8 mouse cellular contexts compared by ENCODE assay signal in genomic region chr9:37613911-37614280, GRCm38 (mm10). TPM values are rescaled to one million over a fixed set of nuclear protein-coding genes. Genes with fewer than 3 reads are reported as not detected.
DNase-seq lines count a peak whose midpoint lies in the region; ATAC-seq lines count a peak whose summit lies in the region.

No protein-coding gene starts in this region.

- DNase-seq in kidney, postnatal 10 days, result no peak
- no peak for DNase-seq in left cerebral cortex, adult 9 months (ENCODE audit: low spot score in 2 of 2)
- DNase-seq in spleen, postnatal 36 days (ENCODE audit: low spot score in 2 of 2), result no peak
- DNase-seq in urinary bladder, postnatal 4 days (ENCODE audit: low spot score in 2 of 2), result no peak

- H3K4me3 ChIP-seq in kidney, embryonic 14.5 days (ENCODE audit: low read length), result peak overlapping the region; percentile 72
- H3K4me3 ChIP-seq in brown adipose tissue, adult 24 weeks (ENCODE audit: insufficient read depth, low read depth, low read length), result peak overlapping the region; percentile 95
- H3K4me3 ChIP-seq in hindbrain, embryonic 13.5 days, result peak overlapping the region; percentile 60
- H3K4me3 ChIP-seq in midbrain, embryonic 12.5 days, result peak overlapping the region; percentile 62

- peak overlapping the region; percentile 81 for H3K4me2 ChIP-seq in kidney, embryonic 14.5 days (replicated peaks; ENCODE audit: low read depth, low read length)
- H3K4me2 ChIP-seq in hindbrain, embryonic 13.5 days, result peak overlapping the region; percentile 71
- peak overlapping the region; percentile 67 for H3K4me2 ChIP-seq in midbrain, embryonic 12.5 days (replicated peaks)

- no peak overlapping the region for H3K27ac ChIP-seq in kidney, embryonic 14.5 days (ENCODE audit: low read depth, low read length)
- peak overlapping the region; percentile 20; the same call in 1 of the 2 replicates for H3K27ac ChIP-seq in brown adipose tissue, adult 24 weeks (replicated peaks; ENCODE audit: low read depth, low read length)
- H3K27ac ChIP-seq in hindbrain, embryonic 13.5 days, result peak overlapping the region; percentile 90
- peak overlapping the region; percentile 26; the same call in 1 of the 2 replicates for H3K27ac ChIP-seq in midbrain, embryonic 12.5 days (replicated peaks)

- H3K4me1 ChIP-seq in kidney, embryonic 14.5 days (ENCODE audit: control insufficient read depth, insufficient read depth, low read length), result peaks cover 6% of the 10 kb centered on the region; the same call in 1 of the 2 replicates
- H3K4me1 ChIP-seq in brown adipose tissue, adult 24 weeks (ENCODE audit: control insufficient read depth, insufficient read depth, insufficient read length, low read length), result peaks cover 3% of the 10 kb centered on the region; the same call in 1 of the 2 replicates
- peaks cover 13% of the 10 kb centered on the region for H3K4me1 ChIP-seq in hindbrain, embryonic 13.5 days (replicated peaks)
- peaks cover 8% of the 10 kb centered on the region; the same call in 1 of the 2 replicates for H3K4me1 ChIP-seq in midbrain, embryonic 12.5 days

- H3K27me3 ChIP-seq in kidney, embryonic 14.5 days (ENCODE audit: control insufficient read depth, insufficient read depth, low read length), result peaks cover 4% of the 10 kb centered on the region; the same call in 1 of the 2 replicates
- H3K27me3 ChIP-seq in hindbrain, embryonic 13.5 days, result no peaks in the 10 kb centered on the region
- H3K27me3 ChIP-seq in midbrain, embryonic 12.5 days, result peaks cover 14% of the 10 kb centered on the region

- no peaks in the 10 kb centered on the region for H3K36me3 ChIP-seq in kidney, embryonic 14.5 days (ENCODE audit: control insufficient read depth, insufficient read depth, low read length)
- no peaks in the 10 kb centered on the region for H3K36me3 ChIP-seq in hindbrain, embryonic 13.5 days
- H3K36me3 ChIP-seq in midbrain, embryonic 12.5 days, result no peaks in the 10 kb centered on the region

- no peaks in the 10 kb centered on the region for H3K9me3 ChIP-seq in kidney, embryonic 14.5 days (ENCODE audit: control insufficient read depth, low read length)
- H3K9me3 ChIP-seq in hindbrain, embryonic 13.5 days, result no peaks in the 10 kb centered on the region
- no peaks in the 10 kb centered on the region for H3K9me3 ChIP-seq in midbrain, embryonic 12.5 days

- peak overlapping the region; percentile 52; the same call in 1 of the 2 replicates for H3K9ac ChIP-seq in kidney, embryonic 14.5 days (ENCODE audit: low read depth, low read length)
- H3K9ac ChIP-seq in hindbrain, embryonic 13.5 days, result peak overlapping the region; percentile 86
- peak overlapping the region; percentile 32 for H3K9ac ChIP-seq in midbrain, embryonic 12.5 days (replicated peaks)

- ATAC-seq in kidney, embryonic 14.5 days (ENCODE audit: low FRiP score, low TSS enrichment), result no peak; the same call in 1 of the 2 replicates
- ATAC-seq in hindbrain, embryonic 13.5 days (ENCODE audit: low FRiP score), result peak; percentile 75
- no peak; the same call in 1 of the 2 replicates for ATAC-seq in midbrain, embryonic 12.5 days (ENCODE audit: low FRiP score, low read depth)

- 22% methylated on average over 6 of the region's 6 CpGs for WGBS in kidney, embryonic 14.5 days
- 22% methylated on average over 6 of the region's 6 CpGs for WGBS in hindbrain, embryonic 13.5 days
- WGBS in midbrain, embryonic 12.5 days, result 17% methylated on average over 6 of the region's 6 CpGs

RNA-seq across cellular contexts. Expression of gene Spa17, which starts 0.4 kb away (rescaled TPM):
- 6.7 and 8.0 TPM in 2 replicates for polyA plus RNA-seq in kidney, embryonic 14.5 days (2014; fragmentation: Nextera tagmentation; extraction: Ambion mirVana)
- polyA plus RNA-seq in brown adipose tissue, adult 24 weeks (2012; ENCODE audit: insufficient read depth, insufficient read length, missing spikeins), result 13.3 and 14.2 TPM in 2 replicates
- polyA plus RNA-seq in hindbrain, embryonic 13.5 days (2015; fragmentation: Nextera tagmentation; extraction: Ambion mirVana), result 16.1 and 17.1 TPM in 2 replicates
- 13.2 and 15.9 TPM in 2 replicates for polyA plus RNA-seq in midbrain, embryonic 12.5 days (2016; fragmentation: Nextera tagmentation; extraction: Ambion mirVana)

RNA-seq across cellular contexts. Expression of gene Tbrg1, which starts 43.2 kb away (rescaled TPM):
- polyA plus RNA-seq in kidney, embryonic 14.5 days (2014; fragmentation: Nextera tagmentation; extraction: Ambion mirVana), result 135 and 142 TPM in 2 replicates
- polyA plus RNA-seq in brown adipose tissue, adult 24 weeks (2012; ENCODE audit: insufficient read depth, insufficient read length, missing spikeins), result 15.1 and 15.6 TPM in 2 replicates
- polyA plus RNA-seq in hindbrain, embryonic 13.5 days (2015; fragmentation: Nextera tagmentation; extraction: Ambion mirVana), result 89.2 and 95.8 TPM in 2 replicates
- 106 and 123 TPM in 2 replicates for polyA plus RNA-seq in midbrain, embryonic 12.5 days (2016; fragmentation: Nextera tagmentation; extraction: Ambion mirVana)

RNA-seq across cellular contexts. Expression of gene Panx3, which starts 55.1 kb away (rescaled TPM):
- not detected in 2 replicates for polyA plus RNA-seq in kidney, embryonic 14.5 days (2014; fragmentation: Nextera tagmentation; extraction: Ambion mirVana)
- polyA plus RNA-seq in brown adipose tissue, adult 24 weeks (2012; ENCODE audit: insufficient read depth, insufficient read length, missing spikeins), result not detected in 2 replicates
- 0.08 and 0.47 TPM in 2 replicates for polyA plus RNA-seq in hindbrain, embryonic 13.5 days (2015; fragmentation: Nextera tagmentation; extraction: Ambion mirVana)
- 0.24 and 0.71 TPM in 2 replicates for polyA plus RNA-seq in midbrain, embryonic 12.5 days (2016; fragmentation: Nextera tagmentation; extraction: Ambion mirVana)

RNA-seq across cellular contexts. Expression of gene Siae, which starts 58.4 kb away (rescaled TPM):
- 6.8 and 10.8 TPM in 2 replicates for polyA plus RNA-seq in kidney, embryonic 14.5 days (2014; fragmentation: Nextera tagmentation; extraction: Ambion mirVana)
- polyA plus RNA-seq in brown adipose tissue, adult 24 weeks (2012; ENCODE audit: insufficient read depth, insufficient read length, missing spikeins), result 11.7 and 12.1 TPM in 2 replicates
- 10.9 and 11.6 TPM in 2 replicates for polyA plus RNA-seq in hindbrain, embryonic 13.5 days (2015; fragmentation: Nextera tagmentation; extraction: Ambion mirVana)
- polyA plus RNA-seq in midbrain, embryonic 12.5 days (2016; fragmentation: Nextera tagmentation; extraction: Ambion mirVana), result 6.8 and 7.7 TPM in 2 replicates

Comparison
In these comparisons a context has a peak if more than half of its experiments do, and no peak if none do; other contexts are left out.
1. H3K9ac ChIP-seq: peak in every context shown above with its lines; median percentile 86 in hindbrain, embryonic 13.5 days; 52 in kidney, embryonic 14.5 days; 32 in midbrain, embryonic 12.5 days.